Mouse (Mus musculus) kidney, adult 8-10 months (tissue): ENCODE data around the gene Slc9a1.

Experiments used
- DNase-seq, 2 experiments: peaks; one replicate each; pipeline ENCODE4 v3.0.0; 2022

The Slc9a1 gene

DNA sequence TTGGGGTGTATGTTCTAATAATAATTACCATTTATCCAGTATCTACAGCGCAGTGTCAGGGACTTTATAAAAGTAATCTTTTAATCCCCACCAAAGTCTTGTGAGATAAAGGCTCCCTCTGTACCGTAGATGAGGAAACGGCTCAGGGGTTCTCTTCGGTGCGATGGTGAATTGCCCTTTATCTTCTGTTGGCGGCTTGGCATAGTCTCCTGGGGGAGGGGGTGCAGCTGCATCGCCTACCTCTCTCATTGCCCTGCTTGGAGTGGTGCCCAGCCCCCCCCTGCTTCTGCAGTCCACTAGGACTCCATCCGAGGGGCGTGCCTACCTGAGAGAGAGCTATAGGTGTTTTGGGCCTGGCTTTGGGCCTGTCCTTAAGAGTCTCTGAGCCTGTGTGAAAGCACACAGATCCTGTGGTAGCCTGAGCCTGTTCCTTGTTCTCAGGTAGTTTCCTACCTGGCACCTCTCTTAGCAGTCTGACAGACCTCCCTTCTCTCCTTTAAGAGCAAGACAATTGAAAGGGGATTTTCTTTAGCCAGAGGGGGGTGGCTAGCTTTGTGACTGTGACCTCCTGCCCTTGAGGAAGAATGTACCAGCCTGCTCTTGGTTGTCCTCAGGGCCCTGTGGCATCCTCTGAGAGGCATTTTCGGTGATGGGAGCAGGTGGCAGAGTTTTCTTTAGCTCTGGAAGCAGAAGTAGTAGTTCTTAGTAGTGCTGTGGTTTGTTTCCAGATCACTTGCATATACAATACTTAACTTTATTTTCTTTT lies 6.5 kb downstream of the Slc9a1 start:
- no peak for DNase-seq

DNA sequence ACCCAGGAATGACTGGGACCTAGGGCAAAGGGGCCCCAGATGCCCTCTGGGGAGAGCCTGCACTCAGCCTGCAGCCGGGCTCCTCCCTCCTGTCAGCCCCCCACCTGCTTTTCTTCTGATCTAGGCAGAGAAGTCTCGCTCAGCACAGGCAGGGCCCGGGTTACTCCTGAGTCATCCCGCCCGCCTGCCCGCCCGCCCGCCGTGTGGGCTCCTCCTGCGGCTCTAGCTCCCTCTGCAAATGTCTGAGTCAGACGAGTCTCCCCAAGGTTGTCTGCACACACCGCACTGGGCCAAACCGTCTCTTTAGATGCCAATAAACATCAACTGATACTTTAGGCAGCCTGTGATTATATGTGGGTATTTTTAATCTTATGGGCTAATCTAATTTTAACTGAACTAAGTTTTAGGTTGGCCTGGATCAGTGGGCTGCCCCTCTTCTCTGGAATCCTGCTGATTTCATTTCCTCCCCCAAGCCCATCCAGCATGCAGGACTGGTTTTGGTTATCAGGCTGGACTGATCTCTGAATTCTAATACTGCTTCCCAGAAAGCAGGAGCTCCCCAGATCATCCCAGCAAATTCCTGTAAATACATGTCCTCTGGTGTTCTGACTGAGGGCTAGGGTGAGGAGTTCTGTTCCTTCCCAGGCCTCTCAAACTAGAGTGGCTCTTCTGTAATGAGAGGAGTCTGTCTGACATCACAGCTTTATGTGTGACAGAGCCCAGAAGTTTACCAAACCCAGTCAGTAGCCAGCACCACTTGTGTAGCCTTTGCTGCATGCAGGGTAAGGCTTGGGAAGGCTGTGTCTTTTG lies 8.9 kb downstream of the Slc9a1 start:
- DNase-seq: no peak

DNA sequence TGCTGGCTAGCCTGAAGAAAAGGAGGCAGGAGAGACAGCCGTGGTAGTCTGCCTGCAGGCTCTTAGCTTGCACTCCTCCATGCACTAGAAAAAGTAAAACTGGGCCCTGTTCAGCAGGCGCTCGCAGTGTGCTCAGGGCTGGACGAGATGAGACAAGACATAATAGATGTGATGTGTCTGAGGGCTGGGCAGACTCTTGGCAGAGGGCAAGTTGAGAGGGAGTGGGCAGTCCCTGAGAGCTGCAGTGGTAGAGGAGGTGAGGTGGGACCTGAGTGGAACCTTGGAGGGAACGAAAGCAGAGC lies 9.5 kb downstream of the Slc9a1 start:
- no peak for DNase-seq

DNA sequence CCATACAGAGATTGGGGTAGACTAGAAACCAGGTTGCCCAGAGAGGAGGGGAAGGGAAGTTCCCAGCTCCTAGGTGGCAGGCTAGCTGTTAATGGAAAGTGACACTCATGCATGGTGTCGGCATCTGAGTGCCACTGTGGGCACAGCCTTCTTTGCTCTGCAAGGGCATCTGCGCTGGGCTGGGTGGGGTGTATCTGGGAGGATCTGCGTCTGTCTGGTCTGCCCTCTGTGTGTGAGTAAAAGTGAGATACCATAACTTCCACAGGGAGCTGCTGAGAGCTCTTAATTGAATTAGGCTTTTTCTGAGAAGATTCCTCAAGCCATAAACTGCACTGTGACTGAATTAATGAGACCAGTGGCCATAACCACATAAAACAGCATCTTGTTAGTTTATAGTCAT lies 10.4 kb downstream of the Slc9a1 start:
- DNase-seq: no peak

DNA sequence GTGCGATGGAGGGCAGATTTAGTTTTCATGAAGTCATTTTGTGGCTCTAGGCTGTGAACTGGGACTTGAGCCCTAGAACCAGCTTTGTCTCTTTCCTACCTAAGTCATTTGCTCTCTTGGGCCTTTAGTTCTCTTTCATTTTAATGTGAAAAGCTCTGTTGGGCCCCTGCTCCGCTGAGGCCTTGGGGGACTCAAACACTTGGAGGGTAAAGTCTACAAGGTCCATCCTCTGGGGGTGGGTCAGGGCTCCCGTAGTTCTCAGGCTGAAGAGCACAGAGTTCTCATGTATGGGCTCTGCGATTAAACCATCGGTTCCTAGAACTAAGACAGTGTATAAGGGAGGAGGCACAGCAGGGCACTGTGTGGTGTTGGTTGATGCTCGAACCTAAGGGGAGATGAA lies 11.0 kb downstream of the Slc9a1 start:
- DNase-seq: no peak

DNA sequence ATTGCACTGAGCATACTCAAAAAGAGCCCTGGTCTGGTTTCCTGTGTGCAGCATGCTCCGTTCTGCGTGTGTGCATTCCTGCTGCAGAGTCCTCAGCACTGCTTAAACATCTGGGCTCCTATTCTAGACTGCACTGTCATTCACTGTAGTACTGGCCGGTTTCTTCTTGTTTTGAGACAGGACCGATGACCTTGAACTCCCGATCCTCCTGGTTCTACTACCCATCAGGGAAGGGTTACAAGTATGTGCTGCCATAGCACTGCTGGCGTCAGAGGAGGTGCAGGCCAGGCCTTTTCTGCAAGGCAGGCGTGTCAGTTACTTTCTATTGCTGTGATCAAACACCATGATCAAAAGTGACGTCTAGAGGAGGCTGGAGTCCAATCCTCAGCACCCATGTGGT lies 11.6 kb downstream of the Slc9a1 start:
- no peak for DNase-seq

- DNase-seq: no peak
Measured at GRCm38 (mm10) chr4:133386061-133386797, 16.7 kb downstream of the Slc9a1 start.

DNA sequence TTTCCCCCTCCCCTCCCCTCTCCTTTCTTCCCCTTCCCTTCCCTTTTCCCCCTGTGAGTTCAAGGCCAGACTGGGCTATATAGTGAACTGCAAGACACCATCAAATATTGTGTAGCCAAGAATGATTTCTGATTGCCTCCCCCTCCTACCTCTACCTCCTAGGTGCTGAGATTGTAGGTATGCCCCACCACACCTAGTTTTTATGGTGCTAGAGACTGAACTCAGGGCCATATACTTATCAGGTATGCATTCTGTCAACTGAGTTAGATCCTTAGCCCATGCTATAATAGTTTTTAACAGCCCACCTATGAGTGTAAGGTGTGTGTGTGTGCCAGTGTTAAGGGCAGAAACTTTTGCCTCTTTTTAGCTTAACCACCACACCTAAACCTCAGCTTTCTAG lies 17.5 kb downstream of the Slc9a1 start:
- DNase-seq: no peak

DNA sequence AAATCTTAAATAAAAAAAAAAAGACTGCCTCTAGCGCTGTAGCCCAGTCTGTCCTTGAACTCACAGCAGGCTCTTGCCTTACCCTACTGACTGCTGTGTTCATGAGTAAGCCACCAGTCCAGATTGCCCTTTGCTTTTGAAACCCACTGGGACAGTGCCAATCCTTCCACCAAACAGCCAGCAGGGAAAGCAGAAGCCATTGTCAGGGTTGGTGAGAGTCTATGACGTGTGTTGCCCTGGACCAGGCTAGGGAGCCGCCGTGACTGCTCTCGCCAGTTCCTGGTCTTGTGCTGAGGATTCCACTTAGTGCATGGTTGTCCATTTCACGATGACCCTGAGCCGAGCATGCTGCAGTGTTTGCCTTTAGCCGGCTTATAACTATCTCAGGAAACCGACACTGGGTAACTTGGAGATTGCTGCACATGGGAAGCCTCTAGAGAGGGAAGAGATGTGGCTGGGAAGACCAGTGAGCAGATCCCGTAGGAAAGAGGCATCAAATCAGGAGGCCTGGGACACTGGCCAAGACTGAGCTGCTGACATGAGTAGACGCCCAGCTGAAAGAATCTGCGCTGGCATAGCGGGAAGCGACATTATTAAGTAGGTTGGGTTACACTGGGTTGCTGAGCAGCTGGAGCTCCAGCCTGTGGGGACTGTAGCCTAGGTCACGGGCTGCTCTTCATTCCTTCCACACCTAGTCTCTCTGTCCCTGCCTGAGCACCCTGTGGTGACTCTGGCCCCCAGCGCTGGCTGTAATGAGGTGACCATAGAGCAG lies 19.5 kb downstream of the Slc9a1 start:
- DNase-seq: no peak

DNA sequence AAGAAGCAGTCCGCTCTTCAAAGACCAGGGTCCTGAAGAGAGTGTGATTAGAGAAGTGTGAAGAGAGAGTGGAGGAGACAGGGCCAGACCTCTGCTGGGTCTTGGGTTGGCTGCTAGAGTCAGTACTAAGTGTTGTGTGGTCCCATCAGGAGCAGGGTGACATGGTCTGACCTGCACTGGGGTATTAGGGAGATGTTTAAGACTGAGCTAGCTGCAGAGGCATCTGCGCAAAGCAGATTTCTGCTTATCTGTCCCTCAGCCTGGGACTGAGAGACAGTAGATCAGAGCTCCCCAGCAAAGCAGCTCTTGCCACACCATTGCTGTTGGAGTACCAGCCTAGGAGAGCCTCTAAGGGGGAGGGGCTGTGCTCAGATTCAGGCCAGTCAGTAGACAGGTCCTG lies 20.5 kb downstream of the Slc9a1 start:
- DNase-seq: no peak

DNA sequence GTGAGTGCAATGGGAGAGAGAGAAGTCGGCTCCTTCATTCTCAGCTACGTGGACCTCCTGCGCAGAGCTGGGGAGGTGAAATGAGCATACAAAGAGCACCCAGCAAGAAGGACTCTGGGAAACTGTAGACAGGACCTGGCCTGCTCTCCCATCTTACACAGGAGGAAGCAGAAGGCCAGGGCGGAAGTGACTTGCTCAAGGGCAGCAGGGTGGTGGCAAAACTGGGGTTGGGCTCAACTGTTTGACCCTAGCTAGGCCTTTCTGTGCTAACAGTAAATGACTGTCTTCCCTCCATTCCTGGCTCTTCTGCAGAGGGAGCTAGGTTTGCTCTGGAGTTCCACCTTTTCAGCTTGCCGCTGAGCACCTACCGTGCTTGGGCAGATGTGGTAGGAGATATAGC lies 21.1 kb downstream of the Slc9a1 start:
- DNase-seq: no peak

- DNase-seq: no peak
Measured at GRCm38 (mm10) chr4:133391185-133392040, 21.9 kb downstream of the Slc9a1 start.

DNA sequence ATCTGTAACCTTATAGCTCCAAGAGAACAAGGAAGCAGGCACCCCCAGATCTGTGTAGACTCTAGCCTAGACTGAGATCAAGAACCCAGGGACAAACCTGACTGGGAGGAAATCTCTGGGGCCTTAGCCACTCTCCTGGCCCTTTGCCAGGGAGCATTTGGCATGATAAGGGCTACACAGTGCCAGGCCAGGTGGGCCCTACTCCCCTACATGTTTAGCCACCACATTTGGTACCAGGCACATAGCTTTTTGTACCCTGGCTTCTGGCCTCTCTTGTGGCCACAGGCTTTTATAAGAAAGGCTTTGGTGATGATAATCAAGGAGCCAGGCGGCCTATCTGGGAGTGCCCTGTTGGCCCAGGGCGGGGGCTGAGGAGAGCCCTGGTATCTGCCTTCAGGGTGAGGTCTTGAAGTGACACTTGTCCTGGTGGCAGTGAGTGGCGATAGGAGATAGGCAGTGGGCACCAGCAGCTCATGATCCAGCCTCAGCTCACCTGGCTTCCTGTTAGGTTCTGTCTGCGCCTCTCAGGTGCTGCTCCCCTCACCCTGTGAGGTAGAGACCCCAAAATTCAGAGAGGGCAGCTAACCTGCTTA lies 25.6 kb downstream of the Slc9a1 start:
- DNase-seq: no peak

DNA sequence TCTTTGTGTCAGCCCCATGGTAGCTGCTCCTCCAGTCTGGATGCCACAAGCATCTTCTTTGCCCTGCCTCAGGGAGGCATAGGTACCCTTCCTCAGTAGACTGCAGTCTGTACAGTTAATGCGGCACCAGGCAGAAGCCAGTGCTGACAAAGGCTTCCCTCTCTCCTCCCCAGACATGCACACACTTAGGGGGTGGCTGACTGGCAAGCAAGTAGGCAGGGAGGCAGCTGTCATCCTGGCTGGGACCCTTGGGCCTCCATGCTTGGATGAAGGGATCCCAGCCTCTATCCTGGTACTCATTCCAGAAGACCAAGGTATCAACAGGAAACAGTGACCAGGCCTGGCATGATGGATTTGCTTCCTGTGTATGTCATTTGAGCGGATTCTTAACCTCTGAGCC lies 26.6 kb downstream of the Slc9a1 start:
- DNase-seq: no peak

DNA sequence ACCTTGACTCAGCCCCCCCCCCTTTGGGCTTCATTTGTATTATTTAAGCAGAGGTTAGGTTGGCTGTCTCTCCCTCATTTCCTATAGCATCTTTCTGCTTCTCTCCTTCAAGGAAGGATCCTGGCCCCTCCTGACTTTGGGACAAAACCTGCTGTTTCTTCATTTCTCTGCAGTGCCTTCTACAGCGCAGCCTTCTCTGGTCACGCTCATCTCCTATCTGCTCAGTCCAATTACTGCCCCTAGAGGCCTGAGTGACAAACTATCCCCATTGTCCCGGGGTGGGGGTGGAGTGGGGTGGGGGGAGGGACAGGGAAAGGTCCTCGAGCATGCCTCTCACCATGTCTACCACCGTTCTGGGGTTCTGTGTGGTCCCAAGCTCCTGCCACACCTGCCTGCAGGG lies 27.8 kb downstream of the Slc9a1 start:
- DNase-seq: no peak

DNA sequence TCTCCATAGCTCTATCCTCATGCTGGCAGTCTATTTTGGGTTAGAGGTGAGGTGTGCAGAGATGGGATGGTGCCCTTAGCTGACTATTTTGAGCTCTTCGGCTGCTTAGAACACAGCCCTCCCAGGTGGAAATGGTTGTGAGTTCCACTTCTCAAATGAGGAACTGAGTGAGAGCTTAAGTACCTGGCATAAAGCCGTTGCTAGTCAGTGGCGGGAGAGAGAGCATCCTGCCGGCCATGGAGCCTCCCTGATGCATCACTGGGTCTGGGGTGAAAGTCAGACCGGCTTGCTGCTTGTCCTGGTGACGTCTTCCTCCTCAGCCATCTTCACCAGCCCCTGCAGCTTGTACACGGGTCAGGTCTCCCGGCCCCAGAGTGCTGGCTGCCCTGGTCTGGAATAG lies 28.5 kb downstream of the Slc9a1 start:
- no peak for DNase-seq

- no peak for DNase-seq
Measured at GRCm38 (mm10) chr4:133398619-133399018, 29.1 kb downstream of the Slc9a1 start.

DNA sequence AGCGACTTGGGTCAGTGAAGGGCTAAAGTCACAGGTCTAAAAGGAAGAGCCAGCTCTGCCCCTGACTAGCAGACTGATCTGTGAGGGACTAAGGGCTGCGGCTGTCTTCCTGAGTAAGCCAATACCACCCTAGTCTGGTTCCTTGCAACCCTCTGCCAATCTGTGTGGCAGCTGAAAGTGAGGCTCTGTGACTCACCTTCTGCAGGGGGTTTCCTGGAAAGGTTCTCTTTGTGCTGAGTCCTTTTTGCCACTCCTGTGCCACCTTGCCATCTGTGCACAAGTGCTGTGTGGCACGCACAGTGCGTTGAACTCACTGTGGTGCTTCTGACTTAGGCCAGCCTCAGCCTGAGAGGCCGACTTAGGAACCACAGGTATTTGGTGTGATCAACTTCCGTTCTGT lies 30.0 kb downstream of the Slc9a1 start:
- DNase-seq: no peak

DNA sequence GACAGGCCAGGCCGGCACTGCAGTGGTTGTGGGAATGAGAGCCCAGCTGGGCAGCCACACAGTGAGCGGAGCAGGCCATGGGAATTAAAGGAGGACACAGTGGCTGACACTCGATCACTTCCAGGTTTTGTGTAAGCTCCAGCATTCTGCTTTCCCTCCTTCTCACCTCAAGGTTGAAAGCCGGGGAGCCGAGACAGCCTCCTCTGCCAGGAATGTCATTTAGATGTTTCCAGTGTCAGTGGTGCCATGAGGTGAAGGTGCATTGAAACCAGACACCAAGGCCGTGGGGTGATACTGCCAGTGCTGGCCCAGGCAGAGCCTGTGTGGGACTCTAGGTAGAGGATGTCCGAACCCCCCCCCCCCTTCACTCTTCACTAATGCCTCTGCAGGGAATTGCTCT lies 30.6 kb downstream of the Slc9a1 start:
- no peak for DNase-seq

DNA sequence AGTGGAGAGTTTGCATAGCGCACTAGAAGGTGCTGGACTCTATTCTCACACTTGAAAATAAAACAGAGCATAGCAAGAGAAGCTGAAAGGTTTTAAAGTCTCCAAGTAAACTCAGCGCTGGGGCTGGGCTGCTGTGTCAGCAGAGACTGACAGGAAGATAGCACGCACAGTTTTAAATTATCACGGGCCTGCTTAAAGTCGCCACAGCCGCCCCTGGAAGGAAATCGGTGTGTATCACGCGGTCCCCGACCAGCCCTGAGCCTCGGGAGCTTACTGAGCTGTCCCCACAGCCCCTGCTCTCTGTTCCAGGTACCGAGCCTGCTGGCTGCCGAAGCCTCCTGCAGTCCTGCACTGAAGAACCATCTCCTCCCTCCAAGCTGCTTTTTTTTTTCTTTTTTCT lies 32.5 kb downstream of the Slc9a1 start:
- DNase-seq: no peak

DNA sequence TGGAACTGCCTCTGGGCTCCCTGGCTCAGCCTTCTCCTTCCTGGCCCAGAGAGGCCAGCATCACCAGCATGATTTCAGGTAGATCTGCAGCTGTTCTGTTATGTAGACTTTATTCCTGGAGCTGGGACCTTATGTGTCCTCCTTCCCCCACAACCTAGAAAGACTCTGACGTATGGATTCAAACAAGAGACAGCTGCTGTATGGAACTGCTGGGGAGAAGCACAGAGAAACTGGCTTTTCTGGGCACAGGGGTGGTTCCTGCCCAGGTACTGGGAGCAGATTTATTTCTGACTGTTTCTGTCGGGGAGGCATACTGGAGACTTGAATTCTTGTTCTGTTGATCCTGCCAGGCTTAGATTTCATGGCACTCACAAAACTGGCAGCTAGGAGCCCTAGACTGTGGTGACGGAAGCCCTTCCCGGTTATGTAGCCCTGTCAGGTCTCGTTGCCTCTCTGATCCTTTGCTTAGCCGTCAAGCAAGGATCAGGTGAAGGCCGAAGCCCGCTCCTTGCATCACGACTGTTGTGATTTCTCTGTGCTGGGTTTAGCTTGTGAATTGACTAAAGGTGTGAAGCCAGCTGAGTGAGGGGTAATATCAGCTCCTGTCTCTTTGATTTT lies 34.2 kb downstream of the Slc9a1 start:
- DNase-seq: no peak
